Mouse (Mus musculus): Measurements from ENCODE around the gene Mgl2. TPM values are rescaled to one million over a fixed set of nuclear protein-coding genes. Genes with fewer than 3 reads are reported as not detected.

Mgl2 gene
- 0.61 and 0.99 TPM in 2 replicates for polyA plus RNA-seq (2015; fragmentation: Nextera tagmentation; extraction: Ambion mirVana)

GRCm38 (mm10) chr11:70129926-70130379, at the start of gene Mgl2:
Mgl2 (plus strand) TSS chr11:70130329.

GRCm38 (mm10) chr11:70091986-70092783, 37.9 kb upstream of the Mgl2 start, which contains the start of gene Asgr2:
Asgr2 (plus strand) TSS chr11:70092644.

GRCm38 (mm10) chr11:70155897-70156296, 25.8 kb downstream of the Mgl2 start, which contains the start of gene Clec10a:
Clec10a (plus strand) TSS chr11:70156197.

Other genes with a start within 250 kb of the Mgl2 start
- 4.1 and 5.2 TPM in 2 replicates for gene Kctd11, start 248.9 kb upstream of the Mgl2 start, polyA plus RNA-seq (2015; fragmentation: Nextera tagmentation; extraction: Ambion mirVana)
- gene Acap1, start 234.8 kb upstream of the Mgl2 start, polyA plus RNA-seq (2015; fragmentation: Nextera tagmentation; extraction: Ambion mirVana), result 0.73 and 0.76 TPM in 2 replicates
- 4.3 TPM in 2 replicates for gene 2810408A11Rik, start 229.3 kb upstream of the Mgl2 start, polyA plus RNA-seq (2015; fragmentation: Nextera tagmentation; extraction: Ambion mirVana)
- gene Neurl4, start 229.3 kb upstream of the Mgl2 start, polyA plus RNA-seq (2015; fragmentation: Nextera tagmentation; extraction: Ambion mirVana), result 3.7 and 4.1 TPM in 2 replicates
- gene Gps2, start 216.4 kb upstream of the Mgl2 start, polyA plus RNA-seq (2015; fragmentation: Nextera tagmentation; extraction: Ambion mirVana), result 48.8 and 63.0 TPM in 2 replicates
- 749 and 924 TPM in 2 replicates for gene Eif5a, start 208.4 kb upstream of the Mgl2 start, polyA plus RNA-seq (2015; fragmentation: Nextera tagmentation; extraction: Ambion mirVana)
- 0.27 and 0.40 TPM in 2 replicates for gene Ybx2, start 194.5 kb upstream of the Mgl2 start, polyA plus RNA-seq (2015; fragmentation: Nextera tagmentation; extraction: Ambion mirVana)
- gene Slc2a4, start 182.1 kb upstream of the Mgl2 start, polyA plus RNA-seq (2015; fragmentation: Nextera tagmentation; extraction: Ambion mirVana), result 5.2 and 7.1 TPM in 2 replicates
- 4.0 and 8.7 TPM in 2 replicates for gene Cldn7, start 165.6 kb upstream of the Mgl2 start, polyA plus RNA-seq (2015; fragmentation: Nextera tagmentation; extraction: Ambion mirVana)
- gene Ctdnep1, start 149.2 kb upstream of the Mgl2 start, polyA plus RNA-seq (2015; fragmentation: Nextera tagmentation; extraction: Ambion mirVana), result 17.2 and 21.6 TPM in 2 replicates
- gene Elp5, start 147.8 kb upstream of the Mgl2 start, polyA plus RNA-seq (2015; fragmentation: Nextera tagmentation; extraction: Ambion mirVana), result 104 and 109 TPM in 2 replicates
- 665 and 705 TPM in 2 replicates for gene Gabarap, start 139.2 kb upstream of the Mgl2 start, polyA plus RNA-seq (2015; fragmentation: Nextera tagmentation; extraction: Ambion mirVana)
- gene Phf23, start 134.6 kb upstream of the Mgl2 start, polyA plus RNA-seq (2015; fragmentation: Nextera tagmentation; extraction: Ambion mirVana), result 39.5 and 47.3 TPM in 2 replicates
- 14.5 and 17.4 TPM in 2 replicates for gene Dvl2, start 129.7 kb upstream of the Mgl2 start, polyA plus RNA-seq (2015; fragmentation: Nextera tagmentation; extraction: Ambion mirVana)
- gene Acadvl, start 114.9 kb upstream of the Mgl2 start, polyA plus RNA-seq (2015; fragmentation: Nextera tagmentation; extraction: Ambion mirVana), result 103 and 150 TPM in 2 replicates
- gene Dlg4, start 113.4 kb upstream of the Mgl2 start, polyA plus RNA-seq (2015; fragmentation: Nextera tagmentation; extraction: Ambion mirVana), result 5.0 and 5.4 TPM in 2 replicates
- gene Asgr1, start 76.2 kb upstream of the Mgl2 start, polyA plus RNA-seq (2015; fragmentation: Nextera tagmentation; extraction: Ambion mirVana), result 10.5 and 12.1 TPM in 2 replicates
- 1.3 TPM in 2 replicates for gene Asgr2, start 37.7 kb upstream of the Mgl2 start, polyA plus RNA-seq (2015; fragmentation: Nextera tagmentation; extraction: Ambion mirVana)
- gene Clec10a, start 25.9 kb downstream of the Mgl2 start, polyA plus RNA-seq (2015; fragmentation: Nextera tagmentation; extraction: Ambion mirVana), result 1.9 and 2.6 TPM in 2 replicates
- gene Slc16a11, start 82.4 kb downstream of the Mgl2 start, polyA plus RNA-seq (2015; fragmentation: Nextera tagmentation; extraction: Ambion mirVana), result 0.61 and 0.86 TPM in 2 replicates
- gene Slc16a13, start 90.7 kb downstream of the Mgl2 start, polyA plus RNA-seq (2015; fragmentation: Nextera tagmentation; extraction: Ambion mirVana), result 2.8 and 4.8 TPM in 2 replicates
- gene Bcl6b, start 99.5 kb downstream of the Mgl2 start, polyA plus RNA-seq (2015; fragmentation: Nextera tagmentation; extraction: Ambion mirVana), result 3.5 and 8.5 TPM in 2 replicates
- gene 0610010K14Rik, start 107.6 kb downstream of the Mgl2 start, polyA plus RNA-seq (2015; fragmentation: Nextera tagmentation; extraction: Ambion mirVana), result 93.4 and 103 TPM in 2 replicates
- gene Gm21988, start 109.5 kb downstream of the Mgl2 start, polyA plus RNA-seq (2015; fragmentation: Nextera tagmentation; extraction: Ambion mirVana), result 8.0 and 12.6 TPM in 2 replicates
- gene Rnasek, start 109.5 kb downstream of the Mgl2 start, polyA plus RNA-seq (2015; fragmentation: Nextera tagmentation; extraction: Ambion mirVana), result 368 and 549 TPM in 2 replicates
- gene Alox12, start 125.0 kb downstream of the Mgl2 start, polyA plus RNA-seq (2015; fragmentation: Nextera tagmentation; extraction: Ambion mirVana), result 1.6 TPM in 2 replicates
- 0.14 and 0.26 TPM in 2 replicates for gene Alox12e, start 192.3 kb downstream of the Mgl2 start, polyA plus RNA-seq (2015; fragmentation: Nextera tagmentation; extraction: Ambion mirVana)
- 0.44 and 0.91 TPM in 2 replicates for gene Alox15, start 221.7 kb downstream of the Mgl2 start, polyA plus RNA-seq (2015; fragmentation: Nextera tagmentation; extraction: Ambion mirVana)

Data from adrenal gland, postnatal 0 days (tissue).